Mouse (Mus musculus) spleen, adult 2 months (tissue): Measurements from ENCODE around the gene Tbr1.

ENCODE experiments used
- CTCF ChIP-seq: fragments of 200-500 bp; IDR thresholded peaks from 2 replicates; pipeline ENCODE4 v1.5.1; 2011; ENCODE audit warnings: mild to moderate bottlenecking, inconsistent platforms; ENCODE audit not compliant: insufficient read depth, insufficient read length, insufficient replicate concordance; ENCODE audit errors: extremely low read depth
- POLR2A ChIP-seq: fragments of 200-500 bp; IDR thresholded peaks from 2 replicates; pipeline ENCODE4 v1.6.1; 2011; ENCODE audit warnings: low read depth, low read length, inconsistent platforms

DNA sequence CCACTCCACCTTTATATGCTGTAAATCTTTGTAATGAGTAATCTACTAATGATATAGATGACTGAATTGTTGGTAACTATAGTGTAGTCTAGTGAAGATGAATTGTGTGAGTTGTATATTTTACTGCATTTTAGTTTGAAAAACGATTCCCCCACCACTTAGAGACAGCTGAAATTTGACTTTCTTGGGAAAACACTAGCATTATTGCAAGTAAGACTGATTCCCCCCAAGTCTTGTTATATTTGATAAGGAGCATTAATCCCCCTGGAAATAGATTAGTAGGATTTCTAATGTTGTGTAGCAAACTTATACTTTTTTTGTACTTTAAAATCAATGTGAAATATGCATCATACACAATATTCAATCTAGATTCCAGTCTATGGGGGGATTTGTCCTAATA, 10.8 kb downstream of the Tbr1 start:
- TF ChIP-seq POLR2A (no peak), CTCF (no peak)
